Mouse (Mus musculus) megakaryocyte progenitor cell, adult 5-6 weeks (primary cell): ENCODE results near the gene Olfr457. TPM values are rescaled to one million over a fixed set of nuclear protein-coding genes. Genes with fewer than 3 reads are reported as not detected.
"Not testable (repeated sequence)": the region's sequence is repeated elsewhere in the genome, so short reads cannot be mapped to it uniquely, and the experiment has no call there.

ENCODE experiments used
- ATAC-seq: replicated peaks from 2 replicates; pipeline ENCODE4 v1.8.0; 2016; ENCODE audit warnings: mild to moderate bottlenecking, moderate TSS enrichment, inconsistent platforms; ENCODE audit not compliant: poor library complexity
- total RNA-seq, 2 experiments: library from RNA; stranded (forward) in 1 of 2; stranded (reverse) in 1 of 2; fragments of 157-497, 149-512 nt in 1 of 2; fragments of 200-1000 nt in 1 of 2; gene quantifications; 2 replicates each; pipeline versions ENCODE4 v1.2.3 to v1.2.4; 2015 to 2017

Olfr457 gene
- total RNA-seq (2015) (not detected in 2 replicates), total RNA-seq (2017) (not detected in 2 replicates)

DNA sequence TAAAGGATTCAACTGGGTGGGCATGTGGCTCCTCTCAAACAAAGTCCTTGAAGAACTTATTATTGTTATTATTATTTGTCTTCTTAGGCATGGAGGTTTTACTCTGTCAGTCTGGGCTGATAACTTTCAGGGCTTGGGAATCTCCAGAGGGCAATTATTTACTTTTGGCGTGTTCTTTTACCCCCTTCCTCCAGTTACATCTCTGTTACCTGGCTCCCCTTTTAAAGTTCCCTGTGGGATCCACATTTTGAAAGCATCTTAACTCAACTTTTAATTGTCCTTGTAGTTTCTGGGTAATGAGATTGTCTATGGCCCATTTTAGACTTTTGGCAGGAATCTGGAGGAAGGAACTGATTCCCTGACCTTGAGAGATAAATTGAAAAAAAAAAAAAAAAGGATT is at the start of gene Olfr457:
Olfr457 (minus strand) TSS at position 101 of the 400 bp plus-strand sequence.
- ATAC-seq, result no peak

DNA sequence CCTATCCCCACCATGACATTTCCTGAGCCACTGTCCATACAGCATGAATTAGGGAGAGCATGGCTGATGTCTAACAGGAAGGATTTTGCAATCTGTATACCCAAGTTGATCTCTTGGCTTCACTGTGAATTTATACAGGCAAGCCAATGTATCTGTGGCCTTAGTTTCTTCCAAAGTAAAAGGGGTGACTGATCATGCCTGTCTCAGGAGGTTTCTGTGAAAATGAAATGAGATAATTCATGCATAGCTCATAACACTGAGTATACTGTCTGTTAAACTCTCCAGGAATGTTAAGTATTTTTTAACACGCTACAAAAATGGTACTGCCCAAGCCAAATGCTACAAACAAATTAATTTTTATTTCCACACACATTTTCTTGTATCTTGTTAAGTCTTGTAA is 37.3 kb upstream of the Olfr457 start:
- no peak for ATAC-seq

DNA sequence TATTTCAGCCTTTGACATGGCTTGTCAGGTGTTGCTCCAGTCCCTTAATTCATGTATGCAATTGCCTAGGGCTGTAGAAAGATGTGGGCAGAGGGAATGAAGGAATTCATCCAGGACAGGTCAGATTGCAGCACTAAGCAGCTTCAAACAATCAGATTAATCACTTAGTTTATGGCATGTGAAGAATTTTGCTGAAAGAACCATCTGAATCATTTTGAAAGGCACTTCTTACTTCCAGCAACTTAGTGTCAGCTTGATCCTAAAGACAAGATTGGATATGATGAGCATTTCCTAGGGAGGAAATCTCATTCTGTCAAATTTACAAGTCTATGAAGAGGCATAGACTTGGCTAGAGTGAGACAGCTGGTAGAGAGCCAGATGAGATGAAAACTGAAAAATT is 33.2 kb upstream of the Olfr457 start:
- ATAC-seq, result no peak

DNA sequence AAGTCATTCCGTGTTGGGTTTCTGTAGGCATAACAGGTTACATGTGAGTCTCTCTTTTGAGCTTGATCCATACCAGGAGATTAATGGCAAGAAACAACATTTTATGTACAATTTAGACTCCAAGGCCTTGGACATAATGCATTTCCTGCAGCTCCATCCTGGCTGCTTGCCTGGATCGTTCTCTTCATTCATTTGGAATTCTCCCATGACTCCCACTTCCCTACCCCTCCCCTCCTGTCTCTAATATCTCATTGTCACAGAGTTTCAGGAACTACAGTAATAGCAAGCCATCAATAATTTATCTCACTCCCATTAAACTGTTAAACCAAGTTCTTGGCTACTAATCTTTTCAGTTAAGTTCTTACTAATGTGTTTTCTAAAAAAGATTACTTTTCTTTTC is 27.3 kb upstream of the Olfr457 start:
- ATAC-seq, result no peak

DNA sequence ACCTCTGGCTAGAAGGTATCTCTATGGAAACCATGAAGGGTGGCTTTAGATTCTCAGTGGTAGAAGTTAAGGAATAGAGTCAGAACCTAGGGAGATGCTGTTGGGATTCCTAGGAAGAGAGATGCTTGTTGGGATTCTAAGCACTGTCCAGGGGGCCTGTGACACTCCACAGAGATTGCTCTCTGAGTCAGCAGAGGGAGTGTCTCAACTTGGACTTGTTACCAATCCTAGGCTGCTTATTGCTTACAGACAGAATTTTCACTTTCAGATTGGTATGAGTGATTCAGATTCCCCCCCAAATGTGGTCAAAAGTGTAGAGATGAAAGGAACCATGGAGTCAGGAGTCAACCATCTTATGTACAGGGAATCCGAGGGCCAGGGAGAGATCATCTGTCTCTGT is 13.6 kb upstream of the Olfr457 start:
- ATAC-seq, result no peak

DNA sequence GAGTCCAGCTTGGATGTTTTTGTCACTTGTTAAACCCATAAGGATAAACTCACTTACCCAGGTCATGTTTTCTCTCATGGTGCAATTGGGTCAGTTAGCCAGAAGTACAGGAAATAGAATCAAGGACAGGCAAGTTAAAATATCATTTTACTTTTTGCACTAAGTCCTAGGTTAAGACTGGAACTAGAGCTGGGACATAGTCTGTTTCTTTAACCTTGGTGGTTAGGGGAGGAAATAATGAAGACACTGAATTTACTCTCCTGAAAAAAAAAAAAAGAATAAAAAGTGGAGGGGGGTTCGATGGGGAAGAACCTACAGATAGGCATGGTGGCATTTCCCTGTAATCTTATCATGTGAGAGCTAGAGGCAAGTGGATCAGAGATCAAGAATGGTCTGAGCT is 11.0 kb upstream of the Olfr457 start, which contains the start of gene Olfr456:
Olfr456 (minus strand) TSS at position 101 of the 400 bp plus-strand sequence.
- no peak for ATAC-seq

DNA sequence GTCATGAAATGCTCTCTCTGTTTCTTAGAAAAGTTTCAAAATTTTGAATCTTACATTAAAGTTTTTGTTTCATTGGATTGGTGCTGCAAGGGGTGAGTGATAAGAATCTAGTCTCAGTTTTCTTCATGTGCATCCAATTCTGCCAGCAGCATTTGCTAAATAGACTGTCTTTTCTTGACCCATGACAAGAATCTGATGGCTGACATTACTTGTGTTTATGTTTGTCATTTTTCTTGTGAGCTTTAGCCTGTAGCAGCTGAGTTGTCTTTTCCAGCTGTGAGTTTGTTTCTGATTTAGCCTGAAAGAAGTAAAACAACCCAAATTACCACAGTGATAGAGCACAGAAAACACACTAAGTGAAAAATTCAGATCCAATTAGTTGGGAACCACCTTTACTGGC is 8.5 kb upstream of the Olfr457 start:
- no peak for ATAC-seq

DNA sequence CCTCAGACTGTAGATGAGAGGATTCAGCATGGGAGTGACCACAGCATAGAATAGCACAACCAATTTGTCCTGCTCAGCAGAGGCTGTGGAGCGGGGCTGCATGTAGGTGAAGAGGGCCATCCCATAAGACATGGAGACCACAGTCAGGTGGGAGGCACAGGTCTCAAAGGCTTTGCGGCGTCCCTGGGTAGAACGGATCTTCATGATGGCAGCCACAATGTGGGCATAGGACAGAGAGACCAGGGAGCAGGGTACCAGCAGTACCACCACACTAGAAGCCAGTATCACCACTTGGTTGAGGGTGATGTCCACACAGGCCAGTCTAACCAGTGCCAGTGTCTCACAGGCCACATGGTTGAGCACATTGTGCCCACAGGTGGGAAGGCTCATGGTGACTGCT is 4.8 kb downstream of the Olfr457 start:
- ATAC-seq, result not testable (repeated sequence)

DNA sequence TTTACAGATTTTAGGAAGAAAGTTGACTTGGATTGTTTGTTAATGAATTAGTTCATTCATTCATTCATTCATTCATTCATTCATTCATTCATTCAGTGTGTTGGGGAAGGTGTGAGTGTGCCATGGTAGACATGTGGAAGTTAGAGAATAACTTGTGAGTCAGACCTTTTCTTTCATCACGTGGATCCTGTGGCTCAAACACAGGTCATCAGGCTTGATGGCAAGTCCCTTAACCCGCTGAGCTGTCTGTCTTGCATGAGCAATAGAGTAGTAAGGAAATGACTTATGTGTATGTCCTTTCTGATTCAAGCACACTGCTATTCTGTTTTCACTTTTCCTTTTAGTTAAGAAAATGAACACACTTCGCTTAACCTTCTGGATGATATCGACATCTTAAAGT is 5.6 kb downstream of the Olfr457 start:
- no peak for ATAC-seq

DNA sequence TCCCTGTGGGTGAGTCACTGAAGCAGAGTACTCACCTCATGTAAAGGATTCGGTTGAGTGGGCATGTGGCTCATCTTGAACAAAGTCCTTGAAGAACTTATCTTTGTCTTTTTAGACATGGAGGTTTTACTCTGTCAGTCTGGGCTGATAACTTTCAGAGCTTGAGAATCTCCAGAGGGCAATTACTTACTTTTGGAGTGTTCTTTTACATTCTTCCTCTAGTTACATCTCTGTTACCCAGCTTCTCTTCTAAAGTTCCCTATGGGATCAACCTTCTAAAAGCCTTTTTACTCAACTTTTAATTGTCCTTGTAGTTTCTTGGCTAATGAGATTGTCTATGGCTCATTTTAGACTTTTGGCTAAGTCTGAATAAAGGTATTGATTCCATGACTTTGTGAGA is 11.0 kb downstream of the Olfr457 start, which contains the start of gene Olfr458:
Olfr458 (minus strand) TSS at position 101 of the 400 bp plus-strand sequence.
- ATAC-seq, result no peak

DNA sequence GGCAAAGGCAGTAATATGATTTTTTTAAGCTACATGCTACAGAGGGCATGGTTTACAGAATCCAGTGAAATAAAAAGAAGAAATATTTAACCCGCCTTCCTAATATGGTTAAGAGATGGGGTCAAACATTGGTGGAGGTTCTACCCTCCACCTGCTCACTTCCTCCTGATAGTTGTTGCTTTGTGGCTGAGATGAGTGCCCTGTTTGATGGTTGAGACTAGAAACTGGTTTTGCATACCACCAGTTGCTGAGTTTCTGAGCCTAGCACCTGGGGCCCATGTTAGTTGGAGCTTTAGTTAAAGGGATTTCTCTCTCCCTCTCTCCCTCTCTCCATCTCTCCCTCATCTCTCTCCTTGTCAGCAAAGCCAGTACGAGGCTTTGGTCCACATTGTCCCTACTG is 28.8 kb downstream of the Olfr457 start:
- no peak for ATAC-seq

DNA sequence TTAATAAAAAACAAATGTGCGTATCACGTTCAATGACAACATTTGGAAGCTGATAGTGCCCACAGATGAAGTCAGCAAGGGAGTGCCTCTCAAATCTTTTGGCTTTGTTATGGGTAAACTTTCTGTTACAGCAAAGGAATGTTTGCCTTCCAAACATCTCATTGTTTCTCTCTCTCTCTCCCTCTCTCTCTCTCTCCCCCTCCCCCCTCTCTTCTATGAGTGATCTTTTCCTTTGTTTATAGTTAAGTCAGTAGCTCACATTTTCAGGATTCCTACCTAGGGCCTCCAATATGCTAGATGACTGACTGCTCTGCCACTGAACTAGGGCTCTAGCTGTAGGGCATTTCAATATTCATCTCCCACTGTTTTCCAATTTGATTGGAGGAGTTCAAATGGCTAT is 31.6 kb downstream of the Olfr457 start:
- ATAC-seq, result no peak

DNA sequence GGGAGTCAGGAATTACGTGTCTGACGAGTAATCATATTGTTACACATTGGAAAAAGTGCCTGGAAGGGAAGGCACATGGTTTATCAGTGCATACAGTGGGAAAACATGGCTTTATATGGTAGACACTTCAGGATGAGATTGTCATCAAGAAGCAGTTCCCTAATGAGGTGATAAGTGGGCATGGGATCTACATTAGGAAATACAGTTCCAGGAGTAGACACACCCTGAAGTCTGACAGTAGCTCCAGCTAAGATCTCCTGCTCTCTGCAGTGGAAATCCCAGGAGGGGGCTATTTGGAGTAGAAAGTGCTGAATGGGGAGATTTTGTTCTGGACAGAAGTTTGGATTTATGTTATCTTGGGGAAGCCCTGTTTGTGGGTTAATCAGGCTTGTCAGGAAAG is 34.7 kb downstream of the Olfr457 start:
- no peak for ATAC-seq

DNA sequence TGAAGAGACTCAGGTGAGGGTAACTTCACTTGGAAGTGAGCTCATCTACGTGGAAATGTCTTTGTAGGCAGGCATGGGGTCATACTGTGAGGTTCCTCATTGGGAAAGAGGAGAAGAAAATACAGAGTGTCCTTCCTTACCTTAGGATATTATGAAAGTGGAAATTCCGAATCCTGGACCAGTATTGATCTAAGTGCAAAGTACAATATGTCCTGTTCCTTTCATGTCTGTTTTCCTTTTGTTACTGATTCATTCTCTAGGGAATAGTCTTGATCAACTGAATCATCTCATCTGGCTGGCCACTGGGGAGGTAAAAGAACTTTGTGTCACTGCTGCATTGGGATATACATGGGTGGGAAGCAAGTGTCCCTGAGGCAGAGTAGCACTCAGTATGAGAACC is 40.6 kb downstream of the Olfr457 start:
- ATAC-seq, result no peak

DNA sequence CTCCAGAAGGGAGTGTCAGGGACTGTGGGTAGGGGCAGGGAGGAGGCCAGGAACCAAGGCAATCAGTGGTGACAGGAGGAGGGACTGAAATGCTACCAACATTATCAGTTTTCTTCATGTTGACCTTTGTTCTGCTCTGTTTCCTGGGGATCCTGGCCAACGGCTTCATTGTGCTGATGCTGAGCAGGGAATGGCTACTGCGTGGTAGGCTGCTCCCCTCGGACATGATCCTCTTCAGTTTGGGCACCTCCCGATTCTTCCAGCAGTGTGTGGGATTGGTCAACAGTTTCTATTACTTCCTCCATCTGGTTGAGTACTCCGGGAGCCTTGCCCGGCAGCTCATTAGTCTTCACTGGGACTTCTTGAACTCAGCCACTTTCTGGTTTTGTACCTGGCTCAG is 41.7 kb downstream of the Olfr457 start, which contains the start of gene Tas2r126:
Tas2r126 (plus strand) TSS at position 90 of the 400 bp plus-strand sequence.
- peak; percentile 46; the same call in 1 of the 2 replicates for ATAC-seq

DNA sequence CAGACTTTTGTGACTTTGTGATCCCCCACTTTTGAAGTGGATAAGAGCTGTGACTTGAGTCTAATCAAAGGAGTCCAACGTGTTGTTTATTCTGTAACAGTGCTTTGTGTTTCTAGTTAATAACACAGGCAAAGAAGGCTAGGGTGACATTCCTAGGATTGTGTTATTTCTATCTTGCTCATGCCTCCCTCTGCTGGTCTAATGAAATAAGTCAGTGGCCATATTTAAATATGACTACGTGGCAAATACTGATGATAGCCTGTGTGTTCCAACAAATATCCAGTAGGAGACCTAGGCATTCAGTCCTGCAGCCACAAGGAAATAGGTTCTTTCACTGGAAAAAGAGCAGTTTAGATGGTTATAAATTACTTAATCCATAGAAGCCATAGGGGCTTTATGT is 42.6 kb downstream of the Olfr457 start:
- ATAC-seq, result peak; percentile 70

DNA sequence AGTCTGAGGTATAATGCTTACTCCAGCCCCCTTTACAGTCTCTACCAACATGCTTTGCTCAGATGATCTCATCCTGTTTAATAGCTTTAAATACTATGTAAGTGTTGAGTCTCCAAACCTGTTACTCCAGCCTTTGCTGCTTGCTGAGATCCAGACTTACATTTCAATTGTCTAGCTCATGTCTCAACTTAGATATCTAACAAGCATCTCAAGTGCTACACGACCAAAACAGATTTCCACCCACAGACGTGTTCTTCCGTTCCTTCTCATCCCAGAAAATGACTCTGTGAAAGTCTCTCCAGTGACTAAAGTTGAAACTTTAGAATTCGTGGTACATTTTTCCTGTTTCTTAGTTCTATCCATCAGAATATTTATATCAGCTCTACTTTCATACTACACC is 49.8 kb downstream of the Olfr457 start:
- no peak for ATAC-seq

DNA sequence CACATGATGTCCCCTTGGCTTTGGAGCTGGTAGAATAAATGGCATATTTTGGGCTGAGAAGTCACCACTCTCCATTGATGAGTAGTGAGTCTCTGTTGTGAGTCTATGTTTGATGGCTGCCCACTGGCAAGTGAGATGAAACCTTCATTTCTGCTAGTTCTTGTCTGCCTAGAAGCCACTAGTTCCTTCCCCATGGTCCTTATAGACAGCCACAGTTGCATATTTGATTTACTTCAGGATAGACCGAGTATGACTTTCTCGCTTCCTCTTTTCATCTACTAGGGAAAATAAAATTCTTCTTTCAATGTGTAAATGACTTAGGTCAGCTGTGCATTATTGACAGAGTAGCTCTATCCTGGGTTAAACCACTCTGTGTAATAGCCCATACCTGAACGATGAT is 51.7 kb downstream of the Olfr457 start:
- peak; percentile 65 for ATAC-seq

DNA sequence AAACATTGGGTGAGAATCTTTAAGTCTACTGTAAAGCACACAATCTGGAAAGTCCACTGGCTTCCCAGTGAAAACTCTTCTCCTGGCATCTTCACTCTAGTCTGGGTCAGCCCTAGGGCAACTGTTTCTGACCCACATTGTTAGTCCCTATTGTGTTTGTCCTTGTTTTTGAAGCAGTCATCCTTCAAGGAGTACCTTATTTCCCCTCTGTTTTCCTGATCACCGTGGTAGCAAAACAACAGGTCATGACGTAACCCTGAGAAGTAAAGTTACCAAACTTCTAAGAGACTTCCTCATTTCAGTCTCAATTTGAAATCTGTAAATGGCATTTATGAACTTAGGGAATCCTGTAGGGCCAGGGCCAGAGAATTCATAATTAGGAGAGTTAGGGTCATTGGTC is 54.7 kb downstream of the Olfr457 start:
- ATAC-seq, result peak; percentile 92

DNA sequence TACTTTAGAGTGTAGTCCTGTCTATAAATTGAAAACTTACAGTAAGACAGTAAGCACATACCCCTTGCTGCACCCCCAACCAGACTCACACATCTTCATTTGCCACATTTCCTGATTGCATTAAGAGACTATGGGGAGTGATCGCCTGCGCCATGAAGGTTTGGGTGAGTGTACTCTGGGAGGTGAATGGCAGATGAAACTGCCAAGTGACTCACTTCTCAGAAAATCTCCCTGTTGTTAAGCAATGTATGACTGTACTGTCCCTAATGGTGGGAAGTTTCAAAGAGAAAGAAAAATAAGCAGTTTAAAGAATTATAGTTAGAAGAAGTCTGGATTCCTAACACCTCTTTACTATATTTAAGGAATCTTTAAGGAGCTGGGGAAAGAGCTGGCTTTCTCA is 56.7 kb downstream of the Olfr457 start:
- peak; percentile 48 for ATAC-seq
